Comparison of ENCODE assay signal across 26 mouse cellular contexts in genomic region chr5:21010908-21011307, GRCm38 (mm10). TPM values are rescaled to one million over a fixed set of nuclear protein-coding genes. Genes with fewer than 3 reads are reported as not detected.
A peak's percentile ranks its signal among the peaks of the same experiment; 100 is the strongest.
DNase-seq lines count a peak whose midpoint lies in the region; ATAC-seq and TF ChIP-seq lines count a peak whose summit lies in the region.
"Had no signal": no experiment of that assay in that cellular context is flagged by ENCODE, and none has a peak within 500 bp of the region (broad histone marks: within the 10 kb centered on the region; RNA-seq: fewer than 3 reads in every experiment).

No protein-coding gene starts in this region.

- no peak for ATAC-seq in stomach, postnatal 0 days (ENCODE audit: low FRiP score, low TSS enrichment)
- no peak for ATAC-seq in forebrain, postnatal 0 days
- ATAC-seq: forebrain, embryonic 15.5 days; hindbrain, embryonic 16.5 days; intestine, embryonic 16.5 days had no signal

- H3K9me3 ChIP-seq in MEL (replicated peaks; ENCODE audit: insufficient read depth, low read length) = no peaks in the 10 kb centered on the region
- no peaks in the 10 kb centered on the region for H3K9me3 ChIP-seq in stomach, postnatal 0 days (ENCODE audit: control insufficient read depth, low read length)
- H3K9me3 ChIP-seq in forebrain, postnatal 0 days (ENCODE audit: low read length) = no peaks in the 10 kb centered on the region
- H3K9me3 ChIP-seq: embryonic facial prominence, embryonic 12.5 days; embryonic facial prominence, embryonic 15.5 days; forebrain, embryonic 12.5 days; forebrain, embryonic 15.5 days; hindbrain, embryonic 10.5 days; hindbrain, embryonic 13.5 days had no signal

- intact Hi-C loops in gastrocnemius, adult 2 months (cut with DNase I) = no loop called here

- H3K27me3 ChIP-seq in MEL (ENCODE audit: control insufficient read depth in 1 of 2, insufficient read depth in 2 of 2, low read length in 2 of 2) = no peaks in the 10 kb centered on the region
- H3K27me3 ChIP-seq in stomach, postnatal 0 days (ENCODE audit: control insufficient read depth, insufficient read depth, low read length) = no peaks in the 10 kb centered on the region
- no peaks in the 10 kb centered on the region for H3K27me3 ChIP-seq in forebrain, postnatal 0 days (ENCODE audit: insufficient read depth, low read length)
- H3K27me3 ChIP-seq: embryonic facial prominence, embryonic 12.5 days; embryonic facial prominence, embryonic 15.5 days; forebrain, embryonic 12.5 days; forebrain, embryonic 15.5 days; hindbrain, embryonic 13.5 days had no signal

- no peak overlapping the region for H3K9ac ChIP-seq in MEL (ENCODE audit: control insufficient read depth, low read depth, low read length, poor library complexity, severe bottlenecking)
- no peak overlapping the region for H3K9ac ChIP-seq in stomach, postnatal 0 days (ENCODE audit: low read length)
- no peak overlapping the region for H3K9ac ChIP-seq in forebrain, postnatal 0 days
- H3K9ac ChIP-seq: embryonic facial prominence, embryonic 12.5 days; embryonic facial prominence, embryonic 15.5 days; forebrain, embryonic 12.5 days; forebrain, embryonic 15.5 days; hindbrain, embryonic 13.5 days had no signal

- TF ChIP-seq EP300 in MEL (IDR thresholded peaks at IDR 0.05; ENCODE audit: low read depth in 1 of 2, low read length in 2 of 2) = no peak
- no peak for TF ChIP-seq EP300 in stomach, postnatal 0 days (optimal IDR thresholded peaks at IDR 0.05)

- TF ChIP-seq CTCF in gastrocnemius, adult 2 months (IDR thresholded peaks at IDR 0.05) = peak; percentile 27
- peak; percentile 62 for TF ChIP-seq CTCF in layer of hippocampus, adult 2 months (conservative IDR thresholded peaks at IDR 0.05)
- TF ChIP-seq CTCF in MEL (IDR thresholded peaks at IDR 0.05 in 2 of 3, conservative IDR thresholded peaks at IDR 0.05 in 1 of 3; ENCODE audit: control insufficient read depth in 1 of 3, insufficient read depth in 1 of 3, low read depth in 2 of 3, low read length in 3 of 3, poor library complexity in 1 of 3, severe bottlenecking in 1 of 3) = peak in 1 of 3 experiments; percentile 8; a peak in 1 of 6 replicates
- TF ChIP-seq CTCF in stomach, postnatal 0 days (IDR thresholded peaks at IDR 0.05; ENCODE audit: low read depth) = peak; percentile 23; the same call in 1 of the 2 replicates
- no peak for TF ChIP-seq CTCF in forebrain, postnatal 0 days (IDR thresholded peaks at IDR 0.05; ENCODE audit: low read depth)

- no peaks in the 10 kb centered on the region; a peak in 1 of 4 replicates for H3K4me1 ChIP-seq in MEL (ENCODE audit: control insufficient read depth in 1 of 2, insufficient read depth in 2 of 2, low read length in 2 of 2)
- no peaks in the 10 kb centered on the region for H3K4me1 ChIP-seq in stomach, postnatal 0 days (replicated peaks; ENCODE audit: control insufficient read depth, insufficient read depth)
- no peaks in the 10 kb centered on the region for H3K4me1 ChIP-seq in forebrain, postnatal 0 days (ENCODE audit: insufficient read depth)
- H3K4me1 ChIP-seq: embryonic facial prominence, embryonic 12.5 days; embryonic facial prominence, embryonic 15.5 days; forebrain, embryonic 12.5 days; forebrain, embryonic 15.5 days; hindbrain, embryonic 10.5 days; hindbrain, embryonic 13.5 days had no signal

- no peak overlapping the region for H3K4me2 ChIP-seq in stomach, postnatal 0 days (replicated peaks; ENCODE audit: low read depth)
- H3K4me2 ChIP-seq in forebrain, postnatal 0 days (ENCODE audit: low read depth) = no peak overlapping the region
- H3K4me2 ChIP-seq: embryonic facial prominence, embryonic 12.5 days; embryonic facial prominence, embryonic 15.5 days; forebrain, embryonic 12.5 days; forebrain, embryonic 15.5 days; heart, embryonic 11.5 days; hindbrain, embryonic 13.5 days had no signal

- TF ChIP-seq POLR2A in MEL (IDR thresholded peaks at IDR 0.05; ENCODE audit: control insufficient read depth in 1 of 2, insufficient read depth in 1 of 2, low read depth in 1 of 2, low read length in 2 of 2, poor library complexity in 1 of 2) = no peak

- no peak overlapping the region for H3K4me3 ChIP-seq in gastrocnemius, adult 2 months
- no peak overlapping the region for H3K4me3 ChIP-seq in layer of hippocampus, adult 2 months
- no peak overlapping the region for H3K4me3 ChIP-seq in MEL (ENCODE audit: control insufficient read depth in 1 of 2, insufficient read depth in 1 of 2, low read depth in 2 of 2, low read length in 2 of 2)
- no peak overlapping the region for H3K4me3 ChIP-seq in stomach, postnatal 0 days (ENCODE audit: low read depth, low read length)
- no peak overlapping the region for H3K4me3 ChIP-seq in forebrain, postnatal 0 days (ENCODE audit: low read depth, low read length)
- H3K4me3 ChIP-seq: embryonic facial prominence, embryonic 12.5 days; embryonic facial prominence, embryonic 15.5 days; forebrain, embryonic 12.5 days; forebrain, embryonic 15.5 days; hindbrain, embryonic 10.5 days; hindbrain, embryonic 13.5 days had no signal

- H3K36me3 ChIP-seq in MEL (ENCODE audit: control insufficient read depth in 1 of 2, insufficient read depth in 2 of 2, low read length in 2 of 2) = peaks cover 2 to 34% of the 10 kb centered on the region in 2 experiments; a peak in 3 of 4 replicates
- H3K36me3 ChIP-seq in stomach, postnatal 0 days (ENCODE audit: control insufficient read depth, insufficient read depth, low read length) = peaks cover 5% of the 10 kb centered on the region
- H3K36me3 ChIP-seq in forebrain, postnatal 0 days (ENCODE audit: insufficient read depth) = peaks cover 35% of the 10 kb centered on the region

- no peaks in the 10 kb centered on the region for H3K79me2 ChIP-seq in MEL (ENCODE audit: control insufficient read depth, insufficient read depth, low read length, poor library complexity)

- DNase-seq in gastrocnemius, adult 2 months = no peak
- no peak for DNase-seq in gastrocnemius, adult 8-10 months (ENCODE audit: low spot score in 2 of 2)
- no peak for DNase-seq in layer of hippocampus, adult 2 months (ENCODE audit: low spot score in 2 of 2)
- no peak for DNase-seq in layer of hippocampus, postnatal 14 days (ENCODE audit: low spot score in 2 of 2)
- DNase-seq in MEL (ENCODE audit: low read depth, low spot score) = no peak
- no peak for DNase-seq in stomach, postnatal 0 days (ENCODE audit: low spot score)
- DNase-seq in forebrain, postnatal 0 days = no peak
- no peak for DNase-seq in frontal cortex, postnatal 36 days (ENCODE audit: low spot score in 2 of 2)
- DNase-seq: adrenal gland, adult 2 months; adrenal gland, postnatal 14 days; B cell, adult 2 months; cerebellum, adult 11 months; cerebellum, adult 2 months; cerebellum, adult 9-11 months; cerebellum, postnatal 25 days; gastrocnemius, postnatal 10 days; gastrocnemius, postnatal 36 days had no signal

- no peak; the same call in none of the 2 replicates for TF ChIP-seq RAD21 in MEL (IDR thresholded peaks at IDR 0.05; ENCODE audit: low read depth, low read length)

- H3K27ac ChIP-seq in gastrocnemius, adult 2 months = no peak overlapping the region
- H3K27ac ChIP-seq in layer of hippocampus, adult 2 months = no peak overlapping the region
- H3K27ac ChIP-seq in MEL (ENCODE audit: control insufficient read depth, low read depth, low read length) = no peak overlapping the region
- H3K27ac ChIP-seq in stomach, postnatal 0 days (replicated peaks) = no peak overlapping the region
- H3K27ac ChIP-seq in forebrain, postnatal 0 days (ENCODE audit: low read depth, low read length) = no peak overlapping the region
- H3K27ac ChIP-seq: embryonic facial prominence, embryonic 12.5 days; embryonic facial prominence, embryonic 15.5 days; forebrain, embryonic 12.5 days; forebrain, embryonic 15.5 days; hindbrain, embryonic 10.5 days; hindbrain, embryonic 13.5 days had no signal

TF ChIP-seq in MEL, 35 proteins besides CTCF, POLR2A, EP300 and RAD21:
- TF ChIP-seq BHLHE40 (IDR thresholded peaks at IDR 0.05; ENCODE audit: borderline replicate concordance, low read depth, low read length) (no peak), MAZ (IDR thresholded peaks at IDR 0.05; ENCODE audit: low read depth, low read length) (no peak), UBTF (IDR thresholded peaks at IDR 0.05; ENCODE audit: borderline replicate concordance, insufficient read depth, low read depth, low read length) (no peak), KAT2A (conservative IDR thresholded peaks at IDR 0.05; ENCODE audit: low read depth, low read length) (no peak), TAL1 (IDR thresholded peaks at IDR 0.05; ENCODE audit: low read length) (no peak), USF1 (IDR thresholded peaks at IDR 0.05; ENCODE audit: low read depth, low read length) (no peak), MYC (IDR thresholded peaks at IDR 0.05; ENCODE audit: low read depth, low read length) (0 out of 2 replicates have a peak, but pooled peaks have one; percentile 38)

RNA-seq across cellular contexts. Expression of gene Ptpn12, which starts 44.8 kb away (rescaled TPM):
- total RNA-seq in gastrocnemius, adult 2 months (2021) = 10 to 100 TPM; 10.9 to 17.0 TPM
- total RNA-seq in gastrocnemius, adult 8-10 months (2022) = 10 to 100 TPM in 3 of 4 experiments, 1 to 10 TPM in 1; 8.3 to 15.7 (median 12.5) TPM
- total RNA-seq in layer of hippocampus, adult 2 months (2021) = 10 to 100 TPM; 33.9 to 34.0 TPM
- total RNA-seq in layer of hippocampus, postnatal 14 days (2021) = 10 to 100 TPM; 40.9 to 46.6 TPM
- 14.8 and 23.2 TPM in 2 replicates for total RNA-seq in MEL (2012; rRNA removed)
- polyA plus RNA-seq in MEL (2012; ENCODE audit: insufficient read depth in 1 of 2, insufficient read length in 2 of 2, low read depth in 1 of 2, low replicate concordance in 2 of 2, missing spikeins in 1 of 2) = 100 to 1,000 TPM in 1 of 2 experiments, 10 to 100 TPM in 1; 58.2 to 177 TPM
- polyA plus RNA-seq in stomach, postnatal 0 days (2015; fragmentation: Nextera tagmentation; extraction: Ambion mirVana) = 8.7 and 8.8 TPM in 2 replicates
- total RNA-seq in forebrain, postnatal 0 days (2014; rRNA removed) = 27.7 and 31.8 TPM in 2 replicates
- polyA plus RNA-seq in forebrain, postnatal 0 days (2015; fragmentation: Nextera tagmentation; extraction: Ambion mirVana) = 10.9 and 12.1 TPM in 2 replicates

RNA-seq across cellular contexts. Expression of gene Rsbn1l, which starts 54.7 kb away (rescaled TPM):
- 1 to 10 TPM; 9.2 to 9.9 TPM for total RNA-seq in gastrocnemius, adult 2 months (2021)
- total RNA-seq in gastrocnemius, adult 8-10 months (2022) = 1 to 10 TPM; 7.6 to 9.1 (median 8.9) TPM
- 10 to 100 TPM; 19.2 to 21.7 TPM for total RNA-seq in layer of hippocampus, adult 2 months (2021)
- 10 to 100 TPM; 13.9 to 15.5 TPM for total RNA-seq in layer of hippocampus, postnatal 14 days (2021)
- total RNA-seq in MEL (2012; rRNA removed) = 5.0 and 5.7 TPM in 2 replicates
- 10 to 100 TPM; 17.4 to 78.2 TPM for polyA plus RNA-seq in MEL (2012; ENCODE audit: insufficient read depth in 1 of 2, insufficient read length in 2 of 2, low read depth in 1 of 2, low replicate concordance in 2 of 2, missing spikeins in 1 of 2)
- 3.4 and 3.7 TPM in 2 replicates for polyA plus RNA-seq in stomach, postnatal 0 days (2015; fragmentation: Nextera tagmentation; extraction: Ambion mirVana)
- 5.3 and 5.4 TPM in 2 replicates for total RNA-seq in forebrain, postnatal 0 days (2014; rRNA removed)
- polyA plus RNA-seq in forebrain, postnatal 0 days (2015; fragmentation: Nextera tagmentation; extraction: Ambion mirVana) = 3.0 and 3.1 TPM in 2 replicates
